Mouse (Mus musculus) urinary bladder, postnatal 14 days (tissue): Measurements from ENCODE around the gene Saxo1.

Experiments used
- DNase-seq: peaks from one replicate; pipeline ENCODE4 v3.0.0; 2021; ENCODE audit warnings: low spot score

Saxo1 gene

GRCm38 (mm10) chr4:86527162-86528136 is 30.7 kb downstream of the Saxo1 start:
- peak; percentile 28 for DNase-seq

- no peak for DNase-seq
Measured at GRCm38 (mm10) chr4:86524483-86524882, 33.6 kb downstream of the Saxo1 start.

- no peak for DNase-seq
Measured at GRCm38 (mm10) chr4:86523771-86524170, 34.4 kb downstream of the Saxo1 start.

- DNase-seq = no peak
Measured at GRCm38 (mm10) chr4:86520695-86521094, 37.4 kb downstream of the Saxo1 start.

- no peak for DNase-seq
Measured at GRCm38 (mm10) chr4:86519953-86520352, 38.2 kb downstream of the Saxo1 start.

GRCm38 (mm10) chr4:86504656-86505055 is 53.5 kb downstream of the Saxo1 start:
- no peak for DNase-seq

- DNase-seq = no peak
Measured at GRCm38 (mm10) chr4:86499561-86499960, 58.6 kb downstream of the Saxo1 start.

GRCm38 (mm10) chr4:86498754-86499153 is 59.4 kb downstream of the Saxo1 start:
- DNase-seq = peak; percentile 63

- DNase-seq = peak; percentile 23
Measured at GRCm38 (mm10) chr4:86489128-86489527, 69.0 kb downstream of the Saxo1 start.

GRCm38 (mm10) chr4:86486901-86487300 is 71.2 kb downstream of the Saxo1 start:
- no peak for DNase-seq

GRCm38 (mm10) chr4:86486491-86486890 is 71.6 kb downstream of the Saxo1 start:
- DNase-seq = no peak

GRCm38 (mm10) chr4:86485052-86485451 is 73.1 kb downstream of the Saxo1 start:
- no peak for DNase-seq

- DNase-seq = no peak
Measured at GRCm38 (mm10) chr4:86483686-86484085, 74.4 kb downstream of the Saxo1 start.

GRCm38 (mm10) chr4:86483013-86483615 is 75.0 kb downstream of the Saxo1 start:
- no peak for DNase-seq

GRCm38 (mm10) chr4:86480891-86481290 is 77.2 kb downstream of the Saxo1 start:
- no peak for DNase-seq

GRCm38 (mm10) chr4:86464808-86465207 is 93.3 kb downstream of the Saxo1 start:
- DNase-seq = no peak

- no peak for DNase-seq
Measured at GRCm38 (mm10) chr4:86450468-86450867, 107.7 kb downstream of the Saxo1 start.

GRCm38 (mm10) chr4:86436336-86436735 is 121.8 kb downstream of the Saxo1 start:
- DNase-seq = no peak

GRCm38 (mm10) chr4:86435631-86436030 is 122.5 kb downstream of the Saxo1 start:
- no peak for DNase-seq

- no peak for DNase-seq
Measured at GRCm38 (mm10) chr4:86428091-86428745, 129.9 kb downstream of the Saxo1 start.

GRCm38 (mm10) chr4:86427312-86427711 is 130.8 kb downstream of the Saxo1 start:
- DNase-seq = no peak

GRCm38 (mm10) chr4:86426549-86426948 is 131.6 kb downstream of the Saxo1 start:
- DNase-seq = no peak

GRCm38 (mm10) chr4:86425581-86425980 is 132.5 kb downstream of the Saxo1 start:
- DNase-seq = no peak
